Mouse (Mus musculus): ENCODE measurements at regions not wholly inside any gene's neighbourhood (a gene's known extent, or its start where the extent isn't known, plus 50 kb on each side); places are given as distances from the start of the nearest gene placed in this dataset.
"Not testable (repeated sequence)": the region's sequence is repeated elsewhere in the genome, so short reads cannot be mapped to it uniquely, and the experiment has no call there.

GRCm38 (mm10) chr13:85988633-85989032 is 58.1 kb downstream of the Cox7c start:
- no peak for DNase-seq (ENCODE audit: low read depth, low spot score)

DNA sequence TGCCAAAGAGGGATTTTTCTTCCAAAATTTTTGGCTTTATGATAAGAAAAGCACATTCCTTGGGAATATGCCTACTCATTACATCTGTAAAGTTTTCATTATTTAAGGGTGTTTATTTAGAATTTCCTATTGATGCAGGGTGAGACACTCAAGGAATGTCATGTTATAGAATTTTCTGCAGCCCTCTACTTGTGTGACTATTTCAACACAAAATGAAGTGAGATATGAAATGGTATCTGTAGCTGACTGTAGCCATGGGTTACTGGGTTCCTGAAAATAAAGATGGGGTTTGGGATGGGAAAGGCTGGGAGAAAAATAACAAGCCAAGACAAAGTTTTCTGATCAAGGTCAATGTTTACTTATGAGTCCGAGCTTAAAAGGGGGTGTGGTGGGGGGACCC is 64.6 kb downstream of the Cox7c start:
- no peak for DNase-seq (ENCODE audit: low read depth, low spot score)

GRCm38 (mm10) chr13:85964005-85964404 is 82.7 kb downstream of the Cox7c start:
- not testable (repeated sequence) for DNase-seq (ENCODE audit: low read depth, low spot score)

DNA sequence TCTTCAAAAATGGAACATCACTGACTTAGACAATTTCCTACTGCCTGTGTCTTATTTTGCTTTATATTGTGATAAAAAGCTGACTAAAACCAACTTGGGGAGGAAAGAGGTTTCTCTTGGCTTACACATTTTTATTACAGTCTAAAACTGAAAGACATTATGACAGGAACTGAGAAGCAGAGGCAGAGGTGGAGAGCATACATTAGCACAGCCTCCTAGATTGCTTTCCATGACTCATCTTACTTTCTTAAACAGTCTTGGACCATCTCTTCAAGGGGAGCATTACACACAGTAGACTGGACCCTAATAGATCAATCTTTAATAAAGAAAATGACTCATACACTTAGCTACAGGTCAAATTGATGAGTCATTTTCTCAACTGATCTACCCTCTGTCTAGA is 91.4 kb downstream of the Cox7c start:
- DNase-seq (ENCODE audit: low read depth, low spot score) = no peak

DNA sequence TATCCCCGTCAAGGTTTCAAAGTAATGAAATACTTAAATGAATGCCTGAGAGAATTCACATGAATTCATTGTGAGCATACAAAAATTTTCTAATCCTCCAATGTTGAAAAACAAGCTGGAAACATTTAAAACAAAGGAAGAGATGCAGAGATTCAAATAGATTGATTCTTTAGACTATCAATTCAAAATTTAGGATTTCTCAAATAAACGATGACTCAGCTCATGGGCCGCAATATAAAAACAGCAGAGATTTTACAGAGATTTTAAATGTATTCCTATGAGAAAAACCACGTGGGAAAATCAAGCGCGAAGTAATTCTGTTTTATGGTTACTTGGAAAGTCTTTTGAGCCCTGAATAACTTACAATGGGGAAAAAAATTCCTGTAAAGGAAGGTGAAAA is 93.8 kb downstream of the Cox7c start:
- DNase-seq (ENCODE audit: low read depth, low spot score) = no peak

DNA sequence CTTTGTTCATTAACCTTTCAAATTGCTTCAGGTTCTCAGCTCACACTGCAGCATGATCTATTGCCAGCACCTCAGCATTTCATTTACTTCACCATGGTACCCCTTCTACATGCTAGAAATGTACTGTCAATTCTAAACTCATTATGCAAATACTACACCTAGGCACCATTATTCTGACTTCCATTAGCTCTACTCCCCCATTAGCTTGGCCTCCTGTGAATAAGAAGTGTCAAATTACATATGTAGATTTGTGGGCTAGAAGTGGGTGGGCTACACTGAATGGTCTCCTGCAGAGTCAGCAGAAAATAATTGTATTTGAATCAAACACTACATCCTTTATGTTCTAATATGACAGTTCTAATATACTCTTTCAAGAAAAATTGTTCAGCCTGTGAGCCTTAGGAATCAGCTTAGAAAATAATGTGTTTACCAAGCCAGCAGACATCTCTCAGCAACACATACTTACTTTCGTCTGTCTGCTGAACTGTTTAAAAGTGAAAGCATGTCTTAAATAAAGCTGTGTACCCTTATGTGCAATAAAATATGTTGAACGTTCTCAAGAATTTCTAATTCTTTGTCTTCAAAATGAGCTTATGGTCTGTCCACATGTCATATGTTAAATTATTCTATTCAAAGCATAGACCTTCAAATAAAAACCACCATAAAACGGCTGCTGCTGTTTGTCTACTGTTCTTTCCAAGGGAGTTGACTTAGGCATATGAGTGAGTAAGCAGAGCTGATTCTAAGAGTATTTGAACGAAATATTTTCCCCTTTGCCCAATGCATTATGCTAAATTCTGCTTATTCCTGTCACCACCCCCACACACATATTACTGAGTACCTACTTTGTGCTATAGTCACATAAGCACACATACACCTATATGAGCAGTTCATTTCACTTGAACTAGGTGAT is 119.6 kb downstream of the Cox7c start:
- peak; percentile 8 for DNase-seq (ENCODE audit: low read depth, low spot score)

DNA sequence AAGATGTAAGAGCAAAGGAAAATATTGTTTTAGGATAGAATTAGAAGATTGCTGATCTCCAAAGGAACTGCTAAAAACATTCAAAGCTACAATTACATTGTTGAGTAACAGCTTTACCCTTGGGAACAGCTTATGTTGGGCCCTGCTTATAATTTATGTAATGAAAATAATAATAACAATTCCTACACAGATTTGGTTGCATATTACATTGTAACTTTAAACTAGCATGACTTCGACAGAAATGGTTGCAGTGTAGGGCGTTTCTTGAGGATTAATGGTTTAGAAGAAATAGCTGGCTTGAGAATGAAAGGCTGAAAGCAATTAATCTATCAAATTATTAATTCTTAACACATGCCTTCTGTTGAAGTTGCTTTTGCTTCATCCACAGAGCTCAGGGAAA is 120.4 kb downstream of the Cox7c start:
- DNase-seq (ENCODE audit: low read depth, low spot score) = no peak

DNA sequence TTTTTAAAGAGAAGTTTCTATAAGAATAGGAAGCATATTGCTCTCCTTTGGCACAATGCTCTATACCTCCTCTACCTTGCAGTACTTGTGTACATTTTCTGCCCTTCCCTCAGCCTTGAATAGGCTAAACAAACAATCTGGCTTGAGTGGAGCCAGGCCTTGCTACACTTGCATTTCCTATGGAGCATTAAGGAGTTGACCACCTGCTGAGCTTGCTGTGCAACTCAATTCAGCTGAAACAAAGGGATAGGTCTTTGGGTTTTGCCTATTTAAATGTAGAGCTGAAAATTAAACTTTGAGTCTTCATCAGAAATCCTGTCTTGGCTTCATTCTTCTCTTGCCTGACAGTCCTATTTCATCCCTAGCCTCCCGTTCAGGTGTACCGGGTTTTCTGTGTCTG is 124.0 kb downstream of the Cox7c start:
- no peak for DNase-seq (ENCODE audit: low read depth, low spot score)

DNA sequence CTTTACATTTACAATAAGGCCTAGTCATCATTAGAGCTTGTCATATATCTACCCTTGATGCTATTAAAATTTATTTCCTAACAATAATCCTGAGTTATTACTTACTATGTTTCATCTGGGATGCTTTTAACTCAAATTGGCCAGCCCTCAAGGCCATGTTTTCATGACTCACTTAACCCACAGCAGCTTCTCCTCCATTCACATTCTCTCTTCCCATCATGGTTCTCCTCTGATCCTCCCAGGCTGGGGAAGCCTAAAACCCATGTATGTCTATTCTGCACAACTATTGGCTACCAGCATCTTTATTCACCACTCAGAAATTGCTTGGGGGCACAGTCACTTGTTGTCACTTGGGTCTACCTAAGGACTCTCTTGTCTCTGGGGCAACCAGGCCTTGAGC is 144.9 kb downstream of the Cox7c start:
- no peak for DNase-seq (ENCODE audit: low read depth, low spot score)

- no peak for DNase-seq (ENCODE audit: low read depth, low spot score)
Measured at GRCm38 (mm10) chr13:85897656-85898055, 149.0 kb downstream of the Cox7c start.

DNA sequence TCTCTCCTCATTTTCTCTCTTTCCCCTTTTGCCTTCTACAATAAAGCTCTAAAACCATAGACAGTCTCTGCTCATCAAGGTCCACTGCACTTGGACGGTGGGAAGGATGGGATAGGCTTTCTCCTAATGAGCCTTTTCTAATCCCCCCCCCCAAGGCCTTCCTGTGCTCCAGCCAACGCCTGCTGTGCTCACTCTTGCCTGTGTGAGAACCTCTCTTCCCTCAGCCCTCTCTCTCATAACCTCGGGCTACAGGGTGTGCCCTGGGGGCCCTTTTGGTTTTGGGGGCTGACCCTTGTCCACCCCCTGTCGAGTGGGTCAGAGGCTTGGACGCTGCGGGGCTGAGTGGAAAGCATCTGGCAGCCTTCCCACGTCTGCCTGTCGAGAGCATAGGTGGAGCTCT is 151.6 kb downstream of the Cox7c start:
- DNase-seq (ENCODE audit: low read depth, low spot score) = no peak

- DNase-seq (ENCODE audit: low read depth, low spot score) = not testable (repeated sequence)
Measured at GRCm38 (mm10) chr13:85889846-85890245, 156.9 kb downstream of the Cox7c start.

DNA sequence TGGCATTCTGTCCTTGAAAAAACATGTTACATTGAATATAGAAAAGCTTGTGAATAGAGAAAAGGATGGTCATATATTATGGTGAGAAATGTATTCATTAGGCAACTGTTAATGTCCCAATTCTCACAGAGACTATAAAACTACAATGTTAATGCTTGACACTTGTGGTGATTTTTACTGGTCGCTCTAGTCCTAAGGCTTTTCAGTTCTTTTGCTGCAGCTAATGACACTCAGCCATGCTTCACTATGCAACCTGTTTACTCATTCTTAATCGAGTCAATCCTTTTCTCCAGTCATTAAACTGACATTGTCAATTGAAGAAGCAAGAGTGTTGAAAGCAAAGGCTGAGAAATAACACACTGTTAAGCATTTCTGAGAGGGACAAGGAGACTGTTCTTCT is 163.9 kb downstream of the Cox7c start:
- no peak for DNase-seq (ENCODE audit: low read depth, low spot score)

GRCm38 (mm10) chr13:85863745-85864144 is 183.0 kb downstream of the Cox7c start:
- no peak for DNase-seq (ENCODE audit: low read depth, low spot score)

DNA sequence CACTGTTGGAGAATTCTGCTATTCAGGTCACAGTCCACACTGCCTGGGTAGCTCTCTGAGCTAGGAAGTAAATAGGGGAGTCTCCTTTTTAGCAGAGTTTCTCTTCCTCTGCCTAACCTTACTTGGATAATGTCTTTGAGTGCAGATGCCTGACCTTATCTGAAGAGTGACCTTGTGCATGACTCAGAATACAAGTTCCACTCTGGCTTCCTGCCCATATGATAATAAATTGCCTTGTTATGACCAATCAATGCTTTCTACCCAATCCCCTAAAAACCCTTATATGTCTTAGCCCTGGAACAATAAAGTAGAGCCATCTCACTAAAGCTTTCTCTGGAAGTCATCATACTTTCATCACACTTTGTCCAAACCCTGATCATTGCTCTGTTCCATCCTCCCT is 198.4 kb downstream of the Cox7c start:
- no peak for DNase-seq (ENCODE audit: low read depth, low spot score)

- no peak for DNase-seq (ENCODE audit: low read depth, low spot score)
Measured at GRCm38 (mm10) chr13:85829894-85830293, 216.8 kb downstream of the Cox7c start.
